In the genomic region with DNA sequence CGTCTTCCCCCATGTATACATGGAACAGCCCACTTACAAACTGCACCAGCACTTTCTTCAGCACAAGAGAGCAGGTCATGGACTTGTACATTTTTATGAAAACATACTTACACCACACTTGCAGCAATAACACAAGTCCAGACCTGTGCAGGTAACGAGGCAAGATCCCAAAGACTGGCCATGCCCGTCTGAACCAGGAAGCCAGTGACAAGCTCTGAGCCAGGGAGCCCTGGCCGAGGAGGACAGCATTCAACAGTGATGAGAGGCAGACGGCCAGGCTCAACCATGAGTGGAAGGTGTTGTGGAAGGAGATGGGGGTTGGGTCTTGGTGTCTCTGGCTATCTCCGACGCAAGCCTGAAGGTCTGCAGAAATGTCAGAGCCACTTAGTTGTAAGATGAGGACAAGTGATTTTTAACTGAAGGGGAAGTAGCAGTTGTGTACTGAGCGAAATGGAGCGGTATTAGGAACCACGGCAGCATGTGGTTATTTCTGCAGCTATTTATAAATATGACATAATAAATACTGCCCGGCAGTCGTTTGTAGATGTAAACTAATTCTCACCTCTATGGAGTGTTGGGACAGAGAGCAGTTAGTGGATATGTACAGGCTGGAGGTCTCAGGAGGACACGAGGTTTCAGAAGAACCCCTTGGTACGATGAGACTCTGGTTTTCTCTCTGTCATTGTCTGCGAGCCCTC, we compare ENCODE assay signal across 17 mouse cellular contexts. TPM values are rescaled to one million over a fixed set of nuclear protein-coding genes. Genes with fewer than 3 reads are reported as not detected.
DNase-seq lines count a peak whose midpoint lies in the region; ATAC-seq and TF ChIP-seq lines count a peak whose summit lies in the region.
"Had no signal": no experiment of that assay in that cellular context is flagged by ENCODE, and none has a peak within 500 bp of the region (broad histone marks: within the 10 kb centered on the region; RNA-seq: fewer than 3 reads in every experiment).

No protein-coding gene starts in this region.

- no peak for DNase-seq in spleen, adult 2 months (ENCODE audit: low read depth in 1 of 2, low spot score in 2 of 2)
- DNase-seq in spleen, postnatal 36 days (ENCODE audit: low spot score in 2 of 2) = no peak
- no peak for DNase-seq in liver, embryonic 14.5 days (ENCODE audit: low read depth in 3 of 3, low spot score in 3 of 3)
- peak; percentile 51 for DNase-seq in splenic B cell, adult 2 months (ENCODE audit: low read depth, low spot score)
- DNase-seq in ovary, adult 18-20 months (ENCODE audit: low spot score) = no peak
- no peak for DNase-seq in urinary bladder, postnatal 4 days (ENCODE audit: low spot score in 2 of 2)
- DNase-seq: adrenal gland, postnatal 14 days; cerebellum, adult 11-12 months; kidney, postnatal 14 days; lung, postnatal 14 days; right cerebral cortex, adult 18-20 months; thymus, postnatal 4 days had no signal

- no peak overlapping the region for H3K4me3 ChIP-seq in spleen, adult 2 months (ENCODE audit: extremely low read depth, insufficient read depth, insufficient read length)
- no peak overlapping the region for H3K4me3 ChIP-seq in liver, embryonic 14.5 days (ENCODE audit: insufficient read depth in 1 of 2, low read depth in 2 of 2, low read length in 2 of 2)
- H3K4me3 ChIP-seq: hindbrain, embryonic 12.5 days; neural tube, embryonic 13.5 days had no signal

- no peaks in the 10 kb centered on the region for H3K9me3 ChIP-seq in liver, embryonic 14.5 days (ENCODE audit: control insufficient read depth, low read length)
- H3K9me3 ChIP-seq: hindbrain, embryonic 12.5 days; neural tube, embryonic 13.5 days had no signal

- WGBS in spleen, adult 2 months = 40% methylated on average over 15 of the region's 15 CpGs
- 35% methylated on average over 15 of the region's 15 CpGs for WGBS in liver, embryonic 14.5 days (ENCODE audit: insufficient replicate concordance)

- peak overlapping the region; percentile 23; the same call in 1 of the 2 replicates for H3K4me2 ChIP-seq in liver, embryonic 14.5 days (ENCODE audit: low read depth)
- H3K4me2 ChIP-seq: hindbrain, embryonic 12.5 days; neural tube, embryonic 13.5 days had no signal

- TF ChIP-seq EP300 in liver, embryonic 14.5 days (IDR thresholded peaks at IDR 0.05; ENCODE audit: low read depth) = no peak

- H3K27ac ChIP-seq in spleen, adult 2 months (ENCODE audit: insufficient read depth, low read length) = peak overlapping the region; percentile 25; the same call in 1 of the 2 replicates
- H3K27ac ChIP-seq in liver, embryonic 14.5 days = peak overlapping the region; percentile 4
- H3K27ac ChIP-seq: hindbrain, embryonic 12.5 days; neural tube, embryonic 13.5 days had no signal

- peak; percentile 20; the same call in 1 of the 2 replicates for ATAC-seq in erythroid progenitor cell, adult 5-6 weeks (replicated peaks; ENCODE audit: low FRiP score, poor library complexity, severe bottlenecking)
- ATAC-seq in liver, embryonic 14.5 days (ENCODE audit: insufficient read depth) = no peak
- ATAC-seq: intestine, postnatal 0 days; midbrain, embryonic 16.5 days had no signal

- no peak for TF ChIP-seq CTCF in spleen, adult 2 months (IDR thresholded peaks at IDR 0.05; ENCODE audit: extremely low read depth, insufficient read depth, insufficient read length, insufficient replicate concordance)
- TF ChIP-seq CTCF in liver, embryonic 14.5 days (IDR thresholded peaks at IDR 0.05; ENCODE audit: low read depth) = no peak

- no peak overlapping the region; the same call in 1 of the 2 replicates for H3K9ac ChIP-seq in liver, embryonic 14.5 days (replicated peaks)
- H3K9ac ChIP-seq: hindbrain, embryonic 12.5 days; neural tube, embryonic 13.5 days had no signal

- no peak for TF ChIP-seq POLR2A in spleen, adult 2 months (IDR thresholded peaks at IDR 0.05; ENCODE audit: low read depth, low read length)

- no peaks in the 10 kb centered on the region for H3K27me3 ChIP-seq in spleen, adult 2 months (ENCODE audit: control insufficient read depth, insufficient read depth, low read length)
- H3K27me3 ChIP-seq in liver, embryonic 14.5 days (ENCODE audit: control insufficient read depth, insufficient read depth, low read length) = no peaks in the 10 kb centered on the region
- H3K27me3 ChIP-seq in splenic B cell, adult 2 months (ENCODE audit: control insufficient read depth, insufficient read depth, low read length, poor library complexity, severe bottlenecking) = no peaks in the 10 kb centered on the region
- H3K27me3 ChIP-seq: hindbrain, embryonic 12.5 days; neural tube, embryonic 13.5 days had no signal

- H3K36me3 ChIP-seq in spleen, adult 2 months (ENCODE audit: control insufficient read depth, insufficient read depth, low read length) = peaks cover 6% of the 10 kb centered on the region; the same call in 1 of the 2 replicates
- peaks cover 8% of the 10 kb centered on the region; the same call in 1 of the 2 replicates for H3K36me3 ChIP-seq in liver, embryonic 14.5 days (replicated peaks; ENCODE audit: control insufficient read depth, insufficient read depth, low read depth)
- no peaks in the 10 kb centered on the region; the same call in 1 of the 2 replicates for H3K36me3 ChIP-seq in splenic B cell, adult 2 months (ENCODE audit: control insufficient read depth, insufficient read depth, low read length, poor library complexity, severe bottlenecking)
- H3K36me3 ChIP-seq: hindbrain, embryonic 12.5 days; neural tube, embryonic 13.5 days had no signal

- peaks cover 17% of the 10 kb centered on the region for H3K4me1 ChIP-seq in spleen, adult 2 months (ENCODE audit: control insufficient read depth, insufficient read depth, insufficient read length)
- H3K4me1 ChIP-seq in liver, embryonic 14.5 days (replicated peaks; ENCODE audit: control insufficient read depth in 2 of 2, insufficient read depth in 2 of 2, low read length in 1 of 2) = peaks cover 21 to 46% of the 10 kb centered on the region in 2 experiments

RNA-seq across cellular contexts. Expression of a gene that starts 26.6 kb away (rescaled TPM):
- 11.3 and 13.2 TPM in 2 replicates for polyA plus RNA-seq in spleen, adult 2 months (2012; rRNA removed)
- 149 and 194 TPM in 2 replicates for total RNA-seq in erythroid progenitor cell, adult 5-6 weeks (2015; ENCODE audit: low replicate concordance)
- 172 and 291 TPM in 2 replicates for total RNA-seq in erythroid progenitor cell, adult 5-6 weeks (2017; ENCODE audit: low replicate concordance)
- polyA plus RNA-seq in liver, embryonic 14.5 days (2012; rRNA removed) = 27.5 and 39.4 TPM in 2 replicates
- 64.2 and 73.7 TPM in 2 replicates for polyA plus RNA-seq in liver, embryonic 14.5 days (2014; fragmentation: Nextera tagmentation; extraction: Ambion mirVana)

RNA-seq across cellular contexts. Expression of a gene that starts 54.4 kb away (rescaled TPM):
- 1.5 and 2.3 TPM in 2 replicates for polyA plus RNA-seq in spleen, adult 2 months (2012; rRNA removed)
- 27.2 and 36.0 TPM in 2 replicates for total RNA-seq in erythroid progenitor cell, adult 5-6 weeks (2015; ENCODE audit: low replicate concordance)
- 49.9 and 78.3 TPM in 2 replicates for total RNA-seq in erythroid progenitor cell, adult 5-6 weeks (2017; ENCODE audit: low replicate concordance)
- polyA plus RNA-seq in liver, embryonic 14.5 days (2012; rRNA removed) = 4.6 and 8.9 TPM in 2 replicates
- polyA plus RNA-seq in liver, embryonic 14.5 days (2014; fragmentation: Nextera tagmentation; extraction: Ambion mirVana) = 16.5 and 16.6 TPM in 2 replicates
